Mouse (Mus musculus): ENCODE data around the gene Foxj2. TPM values are rescaled to one million over a fixed set of nuclear protein-coding genes. Genes with fewer than 3 reads are reported as not detected.
A peak's percentile ranks its signal among the peaks of the same experiment; 100 is the strongest.

Foxj2 gene
- polyA plus RNA-seq, 1 experiment from 2014 or later, result 8.3 TPM

DNA sequence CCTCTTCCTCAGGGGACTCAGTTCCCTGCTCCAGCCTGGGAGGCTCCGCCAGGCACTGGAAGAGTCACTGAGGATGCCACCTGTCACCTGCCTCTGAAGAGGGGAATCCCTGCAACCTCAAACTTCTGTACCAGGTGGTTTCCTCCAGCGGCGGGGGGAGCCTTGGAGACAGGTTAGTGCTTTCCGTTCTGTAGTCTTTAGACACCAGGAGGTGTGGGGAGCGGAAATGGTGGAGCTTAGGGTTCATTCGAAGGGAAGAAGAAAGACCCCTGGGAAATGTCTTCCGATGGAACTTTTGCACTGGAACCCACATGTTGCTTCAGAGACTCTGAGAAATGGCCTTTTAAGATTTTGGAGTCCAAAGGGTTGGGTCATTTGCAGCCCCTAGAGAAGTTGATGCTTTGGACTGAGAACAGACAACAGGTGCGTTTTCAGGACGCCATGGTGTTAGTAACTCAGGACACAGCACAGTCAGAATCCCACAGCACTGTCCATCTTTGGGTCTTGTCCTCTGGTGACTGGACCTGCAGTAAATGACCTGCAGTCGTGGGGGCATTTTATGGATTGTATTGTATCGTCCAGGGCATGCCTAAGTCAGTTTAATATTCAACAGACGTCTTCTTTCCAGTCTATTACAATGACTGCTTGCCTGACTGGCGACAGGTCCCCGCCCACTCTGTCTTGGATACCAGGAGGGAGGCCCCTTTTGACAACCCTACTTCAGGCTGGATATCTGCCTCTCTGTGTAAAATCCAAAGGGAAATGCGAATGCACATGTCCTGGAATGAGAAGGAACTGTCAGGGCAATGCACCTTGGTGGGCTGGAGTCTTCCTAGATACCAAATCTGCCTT lies 1.3 kb downstream of the Foxj2 start:
- Histone ChIP-seq H3K27me3 (replicated peaks) (no peaks in the 10 kb centered on the region), H3K4me2 (peak overlapping the region; percentile 85), H3K4me3 (peak overlapping the region; percentile 78), H3K9me3 (no peaks in the 10 kb centered on the region), H3K4me1 (peaks cover 37% of the 10 kb centered on the region), H3K36me3 (replicated peaks) (no peaks in the 10 kb centered on the region), H3K27ac (no peak overlapping the region), H3K9ac (peak overlapping the region; percentile 79)
- peak; percentile 24 for ATAC-seq (replicated peaks)
- 16% methylated on average over 15 of the region's 15 CpGs for WGBS

DNA sequence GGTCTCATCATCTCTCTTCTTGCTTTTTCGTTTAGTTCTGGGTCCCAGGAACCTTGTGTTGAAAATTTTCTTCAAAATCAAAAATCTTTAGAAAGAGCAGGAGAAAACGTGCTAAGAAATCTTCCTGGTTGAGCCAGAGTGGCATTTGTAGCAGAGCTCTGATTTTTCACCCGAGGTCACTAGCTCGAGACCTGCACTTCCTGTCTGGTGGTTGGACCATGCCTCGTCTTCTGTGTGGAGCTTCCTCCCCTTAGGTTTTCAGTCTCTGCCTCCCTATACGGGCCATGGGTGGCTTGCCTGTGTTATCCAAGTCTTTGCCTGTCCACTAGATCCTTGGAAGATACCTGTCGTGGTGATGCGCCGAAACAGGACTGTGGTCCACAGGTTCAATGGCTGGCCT lies 2.1 kb downstream of the Foxj2 start:
- no peaks in the 10 kb centered on the region for H3K9me3 ChIP-seq
- peaks cover 44% of the 10 kb centered on the region for H3K4me1 ChIP-seq
- H3K27me3 ChIP-seq (replicated peaks), result no peaks in the 10 kb centered on the region
- H3K27ac ChIP-seq, result no peak overlapping the region
- peak overlapping the region; percentile 85 for H3K4me2 ChIP-seq
- no peak overlapping the region for H3K4me3 ChIP-seq
- H3K9ac ChIP-seq, result no peak overlapping the region
- ATAC-seq (replicated peaks), result no peak
- no peaks in the 10 kb centered on the region for H3K36me3 ChIP-seq (replicated peaks)
- WGBS, result 82% methylated on average over 9 of the region's 9 CpGs

DNA sequence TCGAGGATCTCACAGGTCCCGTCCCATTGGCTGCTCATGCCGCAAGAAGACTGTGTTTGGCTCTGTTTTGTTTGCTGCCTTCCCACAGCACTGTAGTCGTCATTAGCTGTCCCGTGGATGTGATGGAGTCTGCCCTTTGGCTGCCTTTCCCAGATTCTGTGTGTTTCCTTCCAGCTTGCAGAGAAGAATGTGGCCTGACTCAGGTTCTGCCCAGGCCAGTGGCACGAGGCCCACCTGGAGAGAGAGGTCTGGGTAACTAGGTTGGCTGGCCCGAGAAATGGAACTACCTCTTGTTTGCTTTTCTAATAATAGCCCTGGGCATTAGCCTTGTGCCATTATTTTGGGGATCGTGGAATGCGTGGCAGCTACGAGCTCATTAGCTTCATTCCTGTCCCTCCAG lies 4.4 kb downstream of the Foxj2 start:
- no peak overlapping the region for H3K4me2 ChIP-seq
- H3K4me3 ChIP-seq, result no peak overlapping the region
- H3K27ac ChIP-seq, result no peak overlapping the region
- H3K27me3 ChIP-seq (replicated peaks), result no peaks in the 10 kb centered on the region
- H3K4me1 ChIP-seq, result peaks cover 44% of the 10 kb centered on the region
- no peak overlapping the region for H3K9ac ChIP-seq
- no peaks in the 10 kb centered on the region for H3K36me3 ChIP-seq (replicated peaks)
- 70% methylated on average over 10 of the region's 10 CpGs for WGBS
- no peak for ATAC-seq (replicated peaks)
- H3K9me3 ChIP-seq, result no peaks in the 10 kb centered on the region

DNA sequence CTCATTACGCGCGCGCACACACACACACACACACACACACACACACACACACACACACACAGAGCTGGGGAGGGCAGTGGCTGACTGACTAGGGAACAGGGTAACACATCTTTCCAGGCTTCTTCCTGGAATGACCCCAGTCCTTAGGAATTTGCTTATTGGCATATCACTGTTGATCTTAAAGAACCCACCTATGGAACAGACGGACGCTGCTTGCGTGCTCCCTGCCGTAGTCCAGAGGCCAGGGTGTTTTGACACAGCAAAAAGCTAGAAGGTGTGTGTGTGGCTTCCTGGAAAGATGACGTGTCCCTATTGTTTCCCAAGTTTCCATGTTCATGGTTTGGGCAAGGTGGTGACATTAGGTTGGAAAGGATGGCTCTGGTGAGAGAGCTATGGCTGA lies 5.5 kb downstream of the Foxj2 start:
- H3K9me3 ChIP-seq, result no peaks in the 10 kb centered on the region
- no peak overlapping the region for H3K9ac ChIP-seq
- ATAC-seq (replicated peaks), result no peak
- 94% methylated on average over 9 of the region's 9 CpGs for WGBS
- H3K36me3 ChIP-seq (replicated peaks), result no peaks in the 10 kb centered on the region
- peaks cover 40% of the 10 kb centered on the region for H3K4me1 ChIP-seq
- no peaks in the 10 kb centered on the region for H3K27me3 ChIP-seq (replicated peaks)
- no peak overlapping the region for H3K4me2 ChIP-seq
- H3K4me3 ChIP-seq, result no peak overlapping the region
- no peak overlapping the region for H3K27ac ChIP-seq

DNA sequence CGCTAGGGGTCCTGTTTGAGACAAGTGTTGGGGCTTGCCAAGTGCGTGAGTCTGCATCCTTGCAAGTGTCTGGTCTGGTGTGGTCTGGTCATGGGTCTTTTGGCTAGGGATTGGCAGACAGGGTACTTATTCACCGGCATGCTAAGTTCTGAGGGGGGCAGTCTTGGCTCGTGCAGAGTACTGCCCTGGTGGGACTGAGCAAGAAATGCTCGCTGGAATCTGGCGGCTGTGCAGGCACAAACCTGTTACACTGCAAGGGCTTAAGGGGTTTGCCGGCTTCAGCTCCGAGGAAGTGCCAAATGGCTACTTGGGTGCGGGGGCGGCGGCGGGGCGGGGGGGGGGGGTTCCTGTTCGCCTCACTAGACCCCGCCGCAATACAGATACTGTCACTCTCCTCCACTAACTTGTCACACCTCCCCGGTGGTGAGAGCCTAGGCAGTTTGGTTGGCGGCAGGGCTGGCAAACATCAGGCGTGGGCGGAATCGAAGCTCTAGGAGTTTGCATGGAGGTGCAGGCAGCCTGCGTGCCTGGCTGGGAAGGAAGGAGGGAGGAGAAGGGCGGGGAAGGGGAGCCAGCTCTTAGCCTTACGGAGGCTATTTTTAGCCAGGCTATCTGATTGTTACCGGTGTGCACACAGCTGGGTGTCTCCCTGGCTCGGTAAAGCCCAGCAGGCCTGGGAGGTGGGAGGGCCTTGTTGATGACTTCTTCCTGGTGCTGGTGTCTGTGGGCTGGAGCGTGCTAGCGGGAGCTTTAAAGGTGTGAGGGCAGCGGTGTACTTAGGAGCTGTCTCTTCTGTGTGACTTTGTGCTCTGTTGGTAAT lies 6.4 kb downstream of the Foxj2 start:
- Histone ChIP-seq H3K27ac (peak overlapping the region; percentile 51), H3K4me1 (peaks cover 32% of the 10 kb centered on the region), H3K4me2 (peak overlapping the region; percentile 59), H3K4me3 (peak overlapping the region; percentile 37), H3K9ac (peak overlapping the region; percentile 34), H3K36me3 (replicated peaks) (0 out of 2 replicates have a peak, but pooled peaks cover 2% of the 10 kb centered on the region), H3K9me3 (no peaks in the 10 kb centered on the region), H3K27me3 (replicated peaks) (no peaks in the 10 kb centered on the region)
- WGBS, result 3% methylated on average over 29 of the region's 29 CpGs
- peak; percentile 78 for ATAC-seq (replicated peaks)

DNA sequence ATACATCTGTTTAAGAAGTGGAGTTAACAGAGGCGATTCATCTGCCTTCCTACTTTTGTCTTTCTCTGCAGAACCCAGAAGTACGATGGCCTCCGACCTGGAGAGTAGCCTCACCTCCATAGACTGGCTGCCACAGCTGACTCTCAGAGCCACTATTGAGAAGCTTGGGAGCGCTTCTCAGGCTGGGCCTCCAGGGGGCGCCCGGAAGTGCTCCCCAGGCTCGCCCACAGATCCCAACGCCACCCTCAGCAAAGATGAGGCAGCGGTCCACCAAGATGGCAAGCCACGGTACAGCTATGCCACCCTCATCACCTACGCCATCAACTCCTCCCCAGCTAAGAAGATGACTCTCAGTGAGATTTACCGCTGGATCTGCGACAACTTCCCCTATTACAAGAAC lies 8.4 kb downstream of the Foxj2 start:
- Histone ChIP-seq H3K4me1 (peaks cover 16% of the 10 kb centered on the region), H3K4me3 (no peak overlapping the region), H3K4me2 (no peak overlapping the region), H3K36me3 (replicated peaks) (peaks cover 6% of the 10 kb centered on the region; the same call in 1 of the 2 replicates), H3K27me3 (replicated peaks) (no peaks in the 10 kb centered on the region), H3K27ac (no peak overlapping the region), H3K9me3 (no peaks in the 10 kb centered on the region), H3K9ac (no peak overlapping the region)
- ATAC-seq (replicated peaks), result no peak
- 39% methylated on average over 13 of the region's 13 CpGs for WGBS

DNA sequence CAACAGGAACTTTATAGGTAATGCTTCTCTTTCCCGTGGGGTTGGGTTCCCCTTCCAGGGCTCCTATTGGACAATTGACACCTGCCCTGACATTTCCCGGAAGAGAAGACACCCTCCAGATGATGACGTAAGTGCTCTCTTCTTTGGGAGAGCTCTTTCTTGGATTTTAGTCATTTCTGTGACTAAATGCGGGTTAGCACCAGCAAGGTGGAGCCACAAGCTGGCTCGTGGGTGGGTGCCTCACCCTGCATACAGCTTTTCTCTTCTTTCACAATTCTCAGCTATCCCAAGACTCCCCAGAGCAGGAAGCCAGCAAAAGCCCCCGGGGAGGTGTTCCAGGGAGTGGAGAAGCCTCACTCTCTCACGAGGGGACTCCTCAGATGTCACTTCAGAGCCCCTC lies 13.2 kb downstream of the Foxj2 start:
- ATAC-seq (replicated peaks), result no peak
- H3K27me3 ChIP-seq (replicated peaks), result no peaks in the 10 kb centered on the region
- H3K4me1 ChIP-seq, result no peaks in the 10 kb centered on the region
- no peak overlapping the region for H3K4me2 ChIP-seq
- H3K9me3 ChIP-seq, result no peaks in the 10 kb centered on the region
- no peak overlapping the region for H3K27ac ChIP-seq
- no peak overlapping the region for H3K4me3 ChIP-seq
- WGBS, result 83% methylated on average over 7 of the region's 7 CpGs
- no peak overlapping the region for H3K9ac ChIP-seq
- peaks cover 44% of the 10 kb centered on the region for H3K36me3 ChIP-seq (replicated peaks)

DNA sequence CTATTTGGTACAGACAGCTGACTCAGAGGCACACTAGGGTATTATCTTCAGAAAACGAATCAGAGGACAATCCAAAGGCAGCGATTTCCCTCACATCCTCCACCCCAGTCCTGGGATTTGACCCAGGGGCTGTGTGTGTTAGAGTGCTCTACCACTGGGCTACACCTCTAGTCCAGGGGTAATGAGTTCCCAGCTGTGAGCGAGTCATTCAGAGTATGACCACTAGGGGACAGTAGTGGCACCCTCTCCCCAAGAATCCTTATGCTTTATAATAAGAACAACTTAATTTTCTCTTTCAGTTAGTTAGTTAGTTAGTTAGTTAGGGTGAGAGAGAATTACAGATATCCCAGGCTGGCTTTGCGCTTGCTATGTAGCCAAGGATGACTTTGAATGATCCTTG lies 14.7 kb downstream of the Foxj2 start:
- WGBS, result 71% methylated on average over 4 of the region's 4 CpGs
- no peak for ATAC-seq (replicated peaks)
- no peaks in the 10 kb centered on the region for H3K4me1 ChIP-seq
- H3K9me3 ChIP-seq, result no peaks in the 10 kb centered on the region
- no peak overlapping the region for H3K4me3 ChIP-seq
- no peak overlapping the region for H3K4me2 ChIP-seq
- H3K27ac ChIP-seq, result no peak overlapping the region
- no peaks in the 10 kb centered on the region for H3K27me3 ChIP-seq (replicated peaks)
- no peak overlapping the region for H3K9ac ChIP-seq
- peaks cover 54% of the 10 kb centered on the region for H3K36me3 ChIP-seq (replicated peaks)

DNA sequence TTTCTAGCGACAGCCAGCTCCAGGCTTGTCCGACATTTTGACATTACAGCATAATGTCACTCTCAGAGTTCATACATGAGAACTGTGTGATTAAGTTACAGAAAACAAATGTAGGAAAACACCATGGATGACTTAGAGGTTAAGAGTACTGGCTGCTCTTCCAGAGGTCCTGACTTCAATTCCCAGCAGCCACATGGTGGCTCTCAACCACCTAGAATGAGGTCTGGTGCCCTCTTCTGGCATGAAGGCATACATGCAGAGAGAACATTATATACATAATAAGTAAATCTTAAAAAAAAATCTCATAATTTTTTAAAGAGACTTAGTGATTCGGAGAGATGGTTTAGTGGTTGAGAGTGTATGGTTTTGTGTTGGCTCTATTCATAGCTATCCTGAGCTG lies 17.3 kb downstream of the Foxj2 start:
- Histone ChIP-seq H3K27ac (no peak overlapping the region), H3K4me1 (no peaks in the 10 kb centered on the region), H3K9me3 (no peaks in the 10 kb centered on the region), H3K4me2 (no peak overlapping the region), H3K27me3 (replicated peaks) (no peaks in the 10 kb centered on the region), H3K4me3 (no peak overlapping the region), H3K36me3 (replicated peaks) (peaks cover 58% of the 10 kb centered on the region), H3K9ac (no peak overlapping the region)
- ATAC-seq (replicated peaks), result no peak
- 97% methylated on average over 3 of the region's 3 CpGs for WGBS

DNA sequence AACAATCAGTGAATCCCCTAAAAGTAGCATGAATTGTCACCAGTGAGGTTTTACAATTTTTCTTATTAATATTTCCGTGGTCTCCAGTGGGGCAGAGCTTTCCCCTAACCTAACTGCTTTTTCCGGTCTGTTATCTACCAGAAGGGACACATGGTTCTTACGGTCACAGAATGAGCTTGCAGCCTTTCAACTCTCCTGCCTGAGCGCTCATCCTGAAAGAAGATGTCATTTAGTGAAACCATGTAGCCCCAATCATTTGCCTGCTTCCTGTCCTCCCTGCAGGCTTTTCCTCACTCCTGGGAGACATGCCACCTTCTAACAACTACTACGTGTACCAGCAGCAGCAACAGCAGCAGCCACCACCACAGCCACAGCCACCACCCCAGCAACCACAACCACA lies 17.8 kb downstream of the Foxj2 start:
- no peak for ATAC-seq (replicated peaks)
- H3K4me2 ChIP-seq, result no peak overlapping the region
- no peaks in the 10 kb centered on the region for H3K9me3 ChIP-seq
- no peaks in the 10 kb centered on the region for H3K27me3 ChIP-seq (replicated peaks)
- H3K9ac ChIP-seq, result no peak overlapping the region
- no peak overlapping the region for H3K4me3 ChIP-seq
- no peak overlapping the region for H3K27ac ChIP-seq
- WGBS, result 94% methylated on average over 5 of the region's 5 CpGs
- peaks cover 58% of the 10 kb centered on the region for H3K36me3 ChIP-seq (replicated peaks)
- no peaks in the 10 kb centered on the region for H3K4me1 ChIP-seq

DNA sequence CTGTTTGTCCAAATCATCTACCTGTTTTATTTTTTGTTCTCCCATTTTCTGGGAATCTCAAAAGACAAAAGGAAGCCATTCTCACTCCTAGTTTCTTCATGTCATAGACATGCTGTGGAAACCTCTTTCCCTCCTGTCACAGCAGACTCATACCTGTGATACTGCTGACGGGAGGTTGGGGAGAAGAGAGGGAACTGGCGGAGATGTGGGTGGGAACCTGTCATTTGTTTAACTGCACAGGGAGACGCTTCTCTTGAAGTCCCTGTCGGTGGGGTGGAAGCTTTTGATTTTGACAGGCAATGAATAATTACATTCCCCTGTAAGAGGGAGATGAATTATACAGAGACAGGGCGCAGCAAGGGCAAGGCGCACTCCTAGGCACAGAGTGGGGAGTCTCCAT lies 24.0 kb downstream of the Foxj2 start:
- no peak overlapping the region for H3K27ac ChIP-seq
- no peak for ATAC-seq (replicated peaks)
- 79% methylated on average over 6 of the region's 6 CpGs for WGBS
- H3K4me1 ChIP-seq, result no peaks in the 10 kb centered on the region
- no peaks in the 10 kb centered on the region for H3K9me3 ChIP-seq
- H3K4me3 ChIP-seq, result no peak overlapping the region
- H3K27me3 ChIP-seq (replicated peaks), result no peaks in the 10 kb centered on the region
- H3K9ac ChIP-seq, result no peak overlapping the region
- H3K4me2 ChIP-seq, result no peak overlapping the region
- peaks cover 24% of the 10 kb centered on the region for H3K36me3 ChIP-seq (replicated peaks)

DNA sequence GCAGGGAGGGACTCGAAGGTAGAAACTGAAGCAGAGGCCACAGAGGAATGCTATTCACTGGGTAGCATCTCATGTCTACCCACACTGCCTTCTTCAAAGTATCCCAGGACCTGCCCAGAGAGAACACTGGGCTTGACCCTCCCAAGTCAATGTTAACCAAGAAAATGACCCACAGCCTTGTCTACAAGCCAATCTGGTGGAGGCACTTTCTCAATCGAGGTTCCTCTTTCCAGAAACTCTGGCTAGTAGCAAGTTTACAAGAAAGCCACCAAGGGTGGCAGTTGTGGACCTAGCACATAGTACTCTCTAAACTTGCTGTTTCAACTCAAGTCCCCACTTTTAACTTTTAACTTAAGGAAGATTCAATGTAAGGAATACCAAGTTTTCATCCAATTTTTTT lies 33.0 kb downstream of the Foxj2 start:
- H3K27ac ChIP-seq, result no peak overlapping the region
- no peaks in the 10 kb centered on the region for H3K27me3 ChIP-seq (replicated peaks)
- H3K4me2 ChIP-seq, result no peak overlapping the region
- no peaks in the 10 kb centered on the region for H3K4me1 ChIP-seq
- H3K9ac ChIP-seq, result no peak overlapping the region
- no peak overlapping the region for H3K4me3 ChIP-seq
- no peaks in the 10 kb centered on the region for H3K9me3 ChIP-seq
- no peak for ATAC-seq (replicated peaks)
- WGBS, result 95% methylated on average over 2 of the region's 2 CpGs
- no peaks in the 10 kb centered on the region for H3K36me3 ChIP-seq (replicated peaks)

Data from midbrain, embryonic 15.5 days (tissue).